Mouse (Mus musculus) kidney, embryonic 14.5 days (tissue): ENCODE data around the gene Vip. TPM values are rescaled to one million over a fixed set of nuclear protein-coding genes. Genes with fewer than 3 reads are reported as not detected.

Source experiments
- ATAC-seq: fragments of 200-750 bp; cut with Nextera tagmentation; 2 replicates; pipeline ENCODE4 v1.8.0; 2017; ENCODE audit warnings: moderate number of reproducible peaks, mild to moderate bottlenecking, moderate TSS enrichment, moderate library complexity; ENCODE audit not compliant: low FRiP score, low TSS enrichment
- H3K27ac ChIP-seq: fragments of 300-500 bp; sonication (generic); 2 replicates; pipeline ENCODE4 v1.5.1; 2014; ENCODE audit warnings: low read depth, mild to moderate bottlenecking, low read length, moderate library complexity, mixed read lengths
- H3K27me3 ChIP-seq: fragments of 300-500 bp; sonication (generic); 2 replicates; pipeline ENCODE4 v1.6.1; 2014; ENCODE audit warnings: mild to moderate bottlenecking, low read length; ENCODE audit not compliant: control insufficient read depth, insufficient read depth
- H3K36me3 ChIP-seq: fragments of 300-500 bp; sonication (generic); 2 replicates; pipeline ENCODE4 v1.6.1; 2014; ENCODE audit warnings: low read length, mixed read lengths; ENCODE audit not compliant: control insufficient read depth, insufficient read depth
- H3K4me1 ChIP-seq: fragments of 300-500 bp; sonication (generic); 2 replicates; pipeline ENCODE4 v1.6.1; 2014; ENCODE audit warnings: low read length, mixed read lengths; ENCODE audit not compliant: control insufficient read depth, insufficient read depth
- H3K4me2 ChIP-seq: fragments of 300-500 bp; sonication (generic); replicated peaks from 2 replicates; pipeline ENCODE4 v1.6.1; 2014; ENCODE audit warnings: low read depth, mild to moderate bottlenecking, low read length
- H3K4me3 ChIP-seq: fragments of 300-500 bp; sonication (generic); 2 replicates; pipeline ENCODE4 v1.5.1; 2014; ENCODE audit warnings: mild to moderate bottlenecking, low read length
- H3K9ac ChIP-seq: fragments of 300-500 bp; sonication (generic); 2 replicates; pipeline ENCODE4 v1.6.1; 2014; ENCODE audit warnings: low read depth, mild to moderate bottlenecking, low read length, moderate library complexity
- H3K9me3 ChIP-seq: fragments of 300-500 bp; sonication (generic); 2 replicates; pipeline ENCODE4 v1.6.1; 2016; ENCODE audit warnings: low read length; ENCODE audit not compliant: control insufficient read depth
- WGBS: fragments of 180-500 bp; shearing (Covaris S2); extraction: QIAGEN DNeasy Blood & Tissue Kit; methylation state at CpG from one replicate; pipeline ENCODE4 v1.1.7; 2014; 5-methylcytosine and 5-hydroxymethylcytosine counted together
- polyA plus RNA-seq: library from polyadenylated mRNA; unstranded; fragments of >200 nt; fragmentation: Nextera tagmentation; extraction: Ambion mirVana; gene quantifications from 2 replicates; pipeline ENCODE4 v1.2.1, GENCODE M21; 2014

The Vip gene
- polyA plus RNA-seq, result 0.91 and 1.2 TPM in 2 replicates

DNA sequence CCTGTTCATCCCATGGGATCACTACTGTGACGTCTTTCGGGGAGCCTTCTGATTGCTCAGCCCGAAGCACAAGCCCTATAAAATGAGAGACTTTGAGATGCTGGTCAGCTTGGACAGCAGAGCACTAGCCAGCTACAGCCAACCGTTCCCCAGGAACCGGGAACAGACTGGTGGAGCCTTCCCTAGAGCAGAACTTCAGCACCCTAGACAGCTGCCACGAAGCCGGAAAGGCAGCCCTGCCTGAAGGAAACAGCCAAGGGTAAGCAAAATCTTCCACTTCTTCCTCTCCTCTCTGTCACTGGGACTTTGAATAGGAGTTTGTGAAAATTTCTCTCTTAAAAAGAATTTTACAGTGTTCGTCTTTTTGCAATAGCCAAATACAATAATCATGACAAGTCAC lies at the start of gene Vip:
TSS of gene Vip (plus strand) at position 107 of the 400 bp plus-strand sequence.
- no peaks in the 10 kb centered on the region for H3K4me1 ChIP-seq
- H3K27me3 ChIP-seq, result no peaks in the 10 kb centered on the region
- H3K9ac ChIP-seq, result no peak within 1 kb of the TSS
- peak; percentile 73; the same call in 1 of the 2 replicates for ATAC-seq
- no peak within 1 kb of the TSS for H3K27ac ChIP-seq
- no peaks in the 10 kb centered on the region for H3K36me3 ChIP-seq
- 24% methylated on average over 8 of the region's 8 CpGs for WGBS
- no peaks in the 10 kb centered on the region for H3K9me3 ChIP-seq
- H3K4me3 ChIP-seq, result no peak within 1 kb of the TSS
- no peak within 1 kb of the TSS for H3K4me2 ChIP-seq

DNA sequence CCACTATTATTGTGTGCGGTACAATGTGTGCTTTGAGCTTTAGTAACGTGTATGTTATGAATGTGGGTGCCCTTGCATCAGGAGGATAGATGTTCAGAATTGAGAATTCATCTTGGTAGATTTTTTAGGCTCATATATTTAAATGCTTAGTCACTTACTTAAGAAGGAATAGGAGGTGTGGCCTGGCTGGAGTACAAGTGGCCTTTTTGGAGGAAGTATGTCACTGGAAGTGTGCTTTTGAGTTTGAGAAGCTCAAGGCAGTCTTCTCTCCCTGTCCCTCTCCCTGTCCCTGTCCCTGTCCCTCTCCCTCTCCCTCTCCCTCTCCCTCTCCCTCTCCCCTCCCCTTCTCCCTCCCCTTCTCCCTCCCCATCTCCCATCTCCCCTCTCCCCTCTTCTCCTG lies 48.0 kb upstream of the Vip start:
- H3K9me3 ChIP-seq, result no peaks in the 10 kb centered on the region
- ATAC-seq, result no peak
- no peaks in the 10 kb centered on the region for H3K27me3 ChIP-seq
- no peaks in the 10 kb centered on the region for H3K36me3 ChIP-seq
- 87% methylated on average over 2 of the region's 2 CpGs for WGBS
- H3K9ac ChIP-seq, result no peak overlapping the region
- H3K4me1 ChIP-seq, result no peaks in the 10 kb centered on the region
- no peak overlapping the region for H3K4me3 ChIP-seq
- H3K4me2 ChIP-seq, result no peak overlapping the region
- H3K27ac ChIP-seq, result no peak overlapping the region

DNA sequence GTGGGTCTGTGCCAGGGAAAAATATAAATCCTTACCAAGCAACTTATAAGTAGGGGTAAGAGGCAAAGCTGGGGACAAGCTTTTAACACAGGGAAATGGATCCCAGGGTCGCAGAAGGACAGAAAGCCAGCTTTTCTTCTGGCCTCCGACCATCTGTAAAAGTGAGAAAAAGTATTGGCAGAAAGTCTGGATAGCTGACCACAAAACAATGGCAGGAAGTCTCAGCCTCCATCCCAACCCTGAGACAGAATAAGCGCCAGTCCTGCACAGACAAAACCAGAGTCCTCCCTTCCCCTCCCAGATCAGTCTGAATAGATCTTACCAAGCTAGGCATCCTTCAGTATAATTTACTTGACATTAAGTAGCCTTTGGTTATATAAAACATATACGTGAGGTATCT lies 47.0 kb upstream of the Vip start:
- no peaks in the 10 kb centered on the region for H3K4me1 ChIP-seq
- H3K4me2 ChIP-seq, result no peak overlapping the region
- 72% methylated on average over 4 of the region's 4 CpGs for WGBS
- no peaks in the 10 kb centered on the region for H3K36me3 ChIP-seq
- no peak overlapping the region for H3K4me3 ChIP-seq
- no peaks in the 10 kb centered on the region for H3K27me3 ChIP-seq
- H3K27ac ChIP-seq, result no peak overlapping the region
- ATAC-seq, result no peak
- no peaks in the 10 kb centered on the region for H3K9me3 ChIP-seq
- no peak overlapping the region for H3K9ac ChIP-seq

DNA sequence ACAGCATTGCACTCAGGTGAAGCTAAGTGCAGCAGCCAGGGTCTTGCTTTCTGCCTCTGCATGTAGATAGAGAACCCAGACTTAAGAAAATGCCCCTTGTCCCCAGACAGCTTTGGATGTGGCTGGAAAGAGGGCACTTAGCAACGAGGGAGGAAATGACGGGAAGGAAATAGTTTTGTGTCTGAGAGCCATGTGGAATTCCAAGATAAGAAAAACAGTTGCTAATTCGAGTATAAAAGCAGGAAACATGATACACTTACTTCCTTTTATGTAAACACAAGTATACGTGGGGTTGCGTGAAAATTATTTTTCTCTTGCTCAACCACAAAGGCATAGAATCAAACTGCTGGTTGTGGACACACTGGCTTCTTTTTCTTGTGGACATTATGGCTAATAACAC lies 45.6 kb upstream of the Vip start, which contains the start of gene Myct1:
TSS of gene Myct1 (plus strand) at position 312 of the 400 bp plus-strand sequence.
- no peak for ATAC-seq
- H3K27me3 ChIP-seq, result no peaks in the 10 kb centered on the region
- H3K27ac ChIP-seq, result no peak within 1 kb of the TSS
- H3K4me1 ChIP-seq, result no peaks in the 10 kb centered on the region
- peak within 1 kb of the TSS; percentile 16 for H3K4me3 ChIP-seq
- H3K9me3 ChIP-seq, result no peaks in the 10 kb centered on the region
- no peaks in the 10 kb centered on the region for H3K36me3 ChIP-seq
- H3K9ac ChIP-seq, result no peak within 1 kb of the TSS
- H3K4me2 ChIP-seq, result no peak within 1 kb of the TSS
- 19% methylated on average over 5 of the region's 5 CpGs for WGBS

DNA sequence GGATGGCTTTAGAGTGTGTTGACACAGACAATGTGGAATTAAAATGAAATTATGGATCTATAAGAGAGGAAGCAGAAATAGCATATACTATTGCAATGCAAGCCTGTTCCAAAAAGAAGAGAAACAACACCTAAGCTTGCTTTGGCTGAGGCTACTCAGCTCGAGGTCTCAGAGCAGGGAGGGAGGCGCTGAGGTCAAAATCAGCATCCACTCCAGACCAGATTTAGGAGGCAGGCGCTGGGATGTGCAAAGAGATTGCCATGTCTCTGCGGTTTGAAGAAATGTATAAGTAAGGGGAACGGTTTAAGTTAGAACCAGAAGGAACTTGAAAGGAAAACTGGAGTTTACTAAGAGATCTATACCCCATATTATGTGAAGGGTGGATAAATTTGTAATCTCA lies 44.6 kb upstream of the Vip start:
- H3K9ac ChIP-seq, result no peak overlapping the region
- no peak overlapping the region for H3K4me2 ChIP-seq
- peak overlapping the region; percentile 16 for H3K4me3 ChIP-seq
- no peaks in the 10 kb centered on the region for H3K9me3 ChIP-seq
- no peaks in the 10 kb centered on the region for H3K27me3 ChIP-seq
- no peaks in the 10 kb centered on the region for H3K4me1 ChIP-seq
- H3K36me3 ChIP-seq, result no peaks in the 10 kb centered on the region
- ATAC-seq, result no peak
- no peak overlapping the region for H3K27ac ChIP-seq
- 64% methylated on average over 5 of the region's 5 CpGs for WGBS

DNA sequence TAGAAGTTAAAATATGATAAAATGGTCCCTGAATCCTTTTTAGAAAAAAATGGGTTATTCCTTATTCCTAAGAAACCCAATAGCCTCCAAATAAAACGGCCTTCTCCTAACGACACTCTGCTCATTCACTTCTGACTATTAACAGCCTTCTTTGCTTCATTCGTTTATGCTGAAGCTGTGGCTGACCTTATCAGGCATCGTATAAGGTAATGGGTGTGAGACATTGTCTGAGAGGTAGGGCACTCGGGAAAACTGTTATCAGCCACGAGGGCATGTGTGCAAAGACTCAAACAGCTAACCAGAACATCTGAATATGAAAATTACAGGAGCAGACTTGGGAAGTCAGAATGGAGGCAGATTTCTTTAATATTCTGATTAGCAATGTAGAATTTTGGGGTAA lies 42.5 kb upstream of the Vip start:
- Histone ChIP-seq H3K36me3 (no peaks in the 10 kb centered on the region), H3K4me1 (no peaks in the 10 kb centered on the region), H3K9me3 (no peaks in the 10 kb centered on the region), H3K4me2 (no peak overlapping the region), H3K27me3 (no peaks in the 10 kb centered on the region), H3K27ac (no peak overlapping the region), H3K9ac (no peak overlapping the region), H3K4me3 (no peak overlapping the region)
- 61% methylated on average over 6 of the region's 6 CpGs for WGBS
- no peak for ATAC-seq

DNA sequence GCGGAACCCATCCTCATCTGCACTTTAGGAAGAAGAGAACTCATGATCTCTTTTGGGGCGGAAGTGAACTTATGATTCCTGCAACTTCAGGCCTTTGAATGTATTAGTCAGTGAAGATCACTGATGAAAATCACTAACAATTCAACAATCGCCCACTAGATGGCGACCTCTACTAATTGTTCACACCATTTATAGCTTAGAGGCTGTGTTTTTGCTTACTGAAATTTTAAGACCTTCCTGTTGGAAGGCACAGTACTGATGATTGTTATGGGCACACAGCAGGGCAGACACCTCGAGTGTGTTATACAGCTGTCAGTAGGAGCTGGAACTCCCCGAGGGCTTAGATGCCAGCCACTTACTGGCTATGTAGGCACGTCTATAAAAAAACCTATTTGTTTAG lies 38.9 kb upstream of the Vip start:
- WGBS, result 19% methylated on average over 7 of the region's 7 CpGs
- no peak overlapping the region for H3K9ac ChIP-seq
- ATAC-seq, result peak; percentile 79
- H3K4me3 ChIP-seq, result no peak overlapping the region
- H3K4me2 ChIP-seq, result no peak overlapping the region
- no peaks in the 10 kb centered on the region for H3K4me1 ChIP-seq
- no peaks in the 10 kb centered on the region for H3K9me3 ChIP-seq
- H3K36me3 ChIP-seq, result no peaks in the 10 kb centered on the region
- no peak overlapping the region for H3K27ac ChIP-seq
- no peaks in the 10 kb centered on the region for H3K27me3 ChIP-seq

DNA sequence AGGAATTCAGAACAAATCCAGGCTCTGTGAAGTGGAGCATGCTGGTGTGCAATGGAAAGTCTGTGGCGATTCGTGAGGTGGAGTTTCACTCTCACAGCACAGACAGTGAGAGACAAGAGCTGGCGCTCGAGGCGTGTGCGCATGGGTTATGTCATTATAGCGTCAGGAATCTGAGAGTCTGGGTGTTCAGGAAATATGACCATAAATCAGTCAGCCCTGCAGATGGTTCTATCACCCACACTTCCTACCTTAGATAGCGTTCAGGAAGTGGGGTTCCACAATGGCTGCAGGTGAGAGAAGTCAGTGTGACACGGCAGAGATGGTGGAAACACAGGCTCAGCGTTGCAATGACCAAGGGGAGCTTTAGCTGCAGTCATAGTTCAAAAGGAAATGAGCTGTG lies 35.5 kb upstream of the Vip start:
- H3K27ac ChIP-seq, result no peak overlapping the region
- 70% methylated on average over 10 of the region's 10 CpGs for WGBS
- H3K9ac ChIP-seq, result no peak overlapping the region
- H3K9me3 ChIP-seq, result no peaks in the 10 kb centered on the region
- H3K27me3 ChIP-seq, result no peaks in the 10 kb centered on the region
- no peaks in the 10 kb centered on the region for H3K36me3 ChIP-seq
- no peak overlapping the region for H3K4me2 ChIP-seq
- H3K4me1 ChIP-seq, result no peaks in the 10 kb centered on the region
- ATAC-seq, result peak; percentile 49; the same call in 1 of the 2 replicates
- H3K4me3 ChIP-seq, result no peak overlapping the region

DNA sequence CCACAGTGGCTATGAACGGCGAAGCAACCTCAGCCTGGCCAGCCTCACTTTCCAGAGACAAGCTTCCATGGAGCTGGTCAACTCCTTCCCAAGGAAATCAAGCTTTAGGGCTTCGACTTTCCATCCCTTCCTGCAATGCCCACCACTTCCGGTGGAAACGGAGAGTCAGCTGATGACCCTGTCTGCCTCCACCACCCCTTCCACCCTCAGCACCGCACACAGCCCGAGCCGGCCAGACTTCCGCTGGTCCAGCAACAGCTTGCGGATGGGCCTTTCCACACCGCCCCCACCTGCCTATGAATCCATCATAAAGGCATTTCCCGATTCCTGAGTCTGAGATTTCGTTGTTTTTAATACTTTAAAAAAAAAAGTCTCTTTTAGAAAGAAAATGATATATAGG lies 34.6 kb upstream of the Vip start:
- ATAC-seq, result no peak
- Histone ChIP-seq H3K36me3 (no peaks in the 10 kb centered on the region), H3K4me3 (no peak overlapping the region), H3K9ac (no peak overlapping the region), H3K4me2 (no peak overlapping the region), H3K27me3 (no peaks in the 10 kb centered on the region), H3K9me3 (no peaks in the 10 kb centered on the region), H3K4me1 (no peaks in the 10 kb centered on the region), H3K27ac (peak overlapping the region; percentile 24; the same call in 1 of the 2 replicates)
- 81% methylated on average over 13 of the region's 13 CpGs for WGBS
